Mouse (Mus musculus): ENCODE measurements at regions not wholly inside any gene's neighbourhood (a gene's known extent, or its start where the extent isn't known, plus 50 kb on each side); places are given as distances from the start of the nearest gene placed in this dataset.

GRCm38 (mm10) chr4:89469883-89470282 is 159.0 kb upstream of the Cdkn2b start:
- TF ChIP-seq POLR2A (IDR thresholded peaks at IDR 0.05; ENCODE audit: low read depth, low read length) (no peak), CTCF (conservative IDR thresholded peaks at IDR 0.05; ENCODE audit: insufficient read depth, insufficient read length, low read depth, low read length) (no peak)

Data from kidney, adult 2 months (tissue).